Mouse (Mus musculus): Measurements from ENCODE around the gene Neb. TPM values are rescaled to one million over a fixed set of nuclear protein-coding genes. Genes with fewer than 3 reads are reported as not detected.
A peak's percentile ranks its signal among the peaks of the same experiment; 100 is the strongest.

Gene Neb
- polyA plus RNA-seq, 1 experiment from 2014 or later = 5.8 TPM

GRCm38 (mm10) chr2:52248316-52248826, 129.9 kb downstream of the Neb start:
- Histone ChIP-seq H3K27ac (ENCODE audit: low read length) (no peak overlapping the region), H3K4me3 (ENCODE audit: low read length) (no peak overlapping the region), H3K36me3 (ENCODE audit: control insufficient read depth, insufficient read depth, low read length) (no peaks in the 10 kb centered on the region), H3K9ac (ENCODE audit: low read length) (no peak overlapping the region), H3K4me2 (ENCODE audit: low read depth, low read length) (no peak overlapping the region), H3K4me1 (replicated peaks; ENCODE audit: control insufficient read depth, insufficient read depth, low read length) (no peaks in the 10 kb centered on the region), H3K9me3 (ENCODE audit: control insufficient read depth, low read length) (no peaks in the 10 kb centered on the region), H3K27me3 (ENCODE audit: control insufficient read depth, insufficient read depth, low read depth, low read length) (no peaks in the 10 kb centered on the region)
- WGBS = 55% methylated on average over 9 of the region's 9 CpGs
- no peak for ATAC-seq (ENCODE audit: low read depth)

DNA sequence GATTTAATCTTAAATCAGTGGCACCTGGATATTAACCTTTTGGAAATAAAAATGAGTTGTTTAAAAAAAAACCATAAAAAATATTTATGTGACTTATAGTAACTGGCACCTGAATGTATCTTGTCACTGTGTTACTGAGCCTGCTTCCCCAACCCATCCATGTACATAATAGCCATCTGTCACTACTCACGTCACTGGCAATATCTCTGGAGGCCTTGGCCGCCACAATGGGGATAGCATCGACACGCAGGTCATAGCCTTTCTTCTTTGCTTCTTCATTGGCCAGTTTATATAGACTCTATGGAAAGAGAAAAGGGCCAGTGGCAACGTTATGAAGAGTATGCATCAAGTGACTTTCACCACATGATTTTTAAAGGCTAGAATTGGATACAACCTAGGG, 133.2 kb downstream of the Neb start:
- ATAC-seq (ENCODE audit: low read depth) = no peak
- 72% methylated on average over 5 of the region's 5 CpGs for WGBS
- Histone ChIP-seq H3K27ac (ENCODE audit: low read length) (no peak overlapping the region), H3K36me3 (ENCODE audit: control insufficient read depth, insufficient read depth, low read length) (no peaks in the 10 kb centered on the region), H3K4me1 (replicated peaks; ENCODE audit: control insufficient read depth, insufficient read depth, low read length) (no peaks in the 10 kb centered on the region), H3K4me2 (ENCODE audit: low read depth, low read length) (no peak overlapping the region), H3K27me3 (ENCODE audit: control insufficient read depth, insufficient read depth, low read depth, low read length) (no peaks in the 10 kb centered on the region), H3K9ac (ENCODE audit: low read length) (no peak overlapping the region), H3K9me3 (ENCODE audit: control insufficient read depth, low read length) (no peaks in the 10 kb centered on the region), H3K4me3 (ENCODE audit: low read length) (no peak overlapping the region)

GRCm38 (mm10) chr2:52242691-52243090, 135.6 kb downstream of the Neb start:
- WGBS = 88% methylated on average over 1 of the region's 1 CpGs
- Histone ChIP-seq H3K9ac (ENCODE audit: low read length) (no peak overlapping the region), H3K27me3 (ENCODE audit: control insufficient read depth, insufficient read depth, low read depth, low read length) (no peaks in the 10 kb centered on the region), H3K36me3 (ENCODE audit: control insufficient read depth, insufficient read depth, low read length) (no peaks in the 10 kb centered on the region), H3K4me2 (ENCODE audit: low read depth, low read length) (no peak overlapping the region), H3K9me3 (ENCODE audit: control insufficient read depth, low read length) (no peaks in the 10 kb centered on the region), H3K4me1 (replicated peaks; ENCODE audit: control insufficient read depth, insufficient read depth, low read length) (no peaks in the 10 kb centered on the region), H3K4me3 (ENCODE audit: low read length) (no peak overlapping the region), H3K27ac (ENCODE audit: low read length) (no peak overlapping the region)
- no peak for ATAC-seq (ENCODE audit: low read depth)

GRCm38 (mm10) chr2:52237892-52238291, 140.4 kb downstream of the Neb start:
- Histone ChIP-seq H3K4me3 (ENCODE audit: low read length) (no peak overlapping the region), H3K27ac (ENCODE audit: low read length) (no peak overlapping the region), H3K4me1 (replicated peaks; ENCODE audit: control insufficient read depth, insufficient read depth, low read length) (no peaks in the 10 kb centered on the region), H3K9ac (ENCODE audit: low read length) (no peak overlapping the region), H3K9me3 (ENCODE audit: control insufficient read depth, low read length) (no peaks in the 10 kb centered on the region), H3K4me2 (ENCODE audit: low read depth, low read length) (no peak overlapping the region), H3K36me3 (ENCODE audit: control insufficient read depth, insufficient read depth, low read length) (no peaks in the 10 kb centered on the region), H3K27me3 (ENCODE audit: control insufficient read depth, insufficient read depth, low read depth, low read length) (no peaks in the 10 kb centered on the region)
- no peak for ATAC-seq (ENCODE audit: low read depth)
- WGBS = 39% methylated on average over 5 of the region's 5 CpGs

- no peak overlapping the region for H3K27ac ChIP-seq (ENCODE audit: low read length)
- no peaks in the 10 kb centered on the region for H3K4me1 ChIP-seq (replicated peaks; ENCODE audit: control insufficient read depth, insufficient read depth, low read length)
- H3K9me3 ChIP-seq (ENCODE audit: control insufficient read depth, low read length) = no peaks in the 10 kb centered on the region
- H3K4me3 ChIP-seq (ENCODE audit: low read length) = no peak overlapping the region
- H3K4me2 ChIP-seq (ENCODE audit: low read depth, low read length) = no peak overlapping the region
- no peaks in the 10 kb centered on the region for H3K36me3 ChIP-seq (ENCODE audit: control insufficient read depth, insufficient read depth, low read length)
- WGBS = 25% methylated on average over 3 of the region's 3 CpGs
- no peak for ATAC-seq (ENCODE audit: low read depth)
- H3K9ac ChIP-seq (ENCODE audit: low read length) = no peak overlapping the region
- no peaks in the 10 kb centered on the region for H3K27me3 ChIP-seq (ENCODE audit: control insufficient read depth, insufficient read depth, low read depth, low read length)
Observed at GRCm38 (mm10) chr2:52227584-52227983, 150.7 kb downstream of the Neb start.

DNA sequence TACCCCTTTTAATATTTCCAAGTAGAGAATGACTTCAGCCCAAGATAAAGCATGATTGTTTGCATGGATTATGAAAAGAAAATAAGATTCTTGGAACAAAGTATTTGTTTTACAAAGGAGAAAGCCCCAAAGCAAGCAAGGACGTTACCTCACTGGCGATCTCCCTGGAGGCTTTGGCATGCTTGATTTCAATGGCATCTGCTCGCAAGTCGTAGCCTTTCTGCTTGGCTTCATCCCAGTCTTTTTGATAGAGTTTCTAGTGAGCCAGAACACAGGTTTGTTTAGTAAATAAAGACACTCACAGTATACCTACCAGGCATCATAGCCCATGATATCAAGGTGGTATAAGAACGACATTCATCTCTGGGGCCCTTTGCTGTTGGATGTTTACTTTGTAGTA, 153.9 kb downstream of the Neb start:
- H3K4me1 ChIP-seq (replicated peaks; ENCODE audit: control insufficient read depth, insufficient read depth, low read length) = no peaks in the 10 kb centered on the region
- ATAC-seq (ENCODE audit: low read depth) = no peak
- no peak overlapping the region for H3K4me2 ChIP-seq (ENCODE audit: low read depth, low read length)
- no peak overlapping the region for H3K4me3 ChIP-seq (ENCODE audit: low read length)
- H3K9ac ChIP-seq (ENCODE audit: low read length) = no peak overlapping the region
- WGBS = 64% methylated on average over 5 of the region's 5 CpGs
- no peaks in the 10 kb centered on the region for H3K27me3 ChIP-seq (ENCODE audit: control insufficient read depth, insufficient read depth, low read depth, low read length)
- no peaks in the 10 kb centered on the region for H3K36me3 ChIP-seq (ENCODE audit: control insufficient read depth, insufficient read depth, low read length)
- no peaks in the 10 kb centered on the region for H3K9me3 ChIP-seq (ENCODE audit: control insufficient read depth, low read length)
- no peak overlapping the region for H3K27ac ChIP-seq (ENCODE audit: low read length)

DNA sequence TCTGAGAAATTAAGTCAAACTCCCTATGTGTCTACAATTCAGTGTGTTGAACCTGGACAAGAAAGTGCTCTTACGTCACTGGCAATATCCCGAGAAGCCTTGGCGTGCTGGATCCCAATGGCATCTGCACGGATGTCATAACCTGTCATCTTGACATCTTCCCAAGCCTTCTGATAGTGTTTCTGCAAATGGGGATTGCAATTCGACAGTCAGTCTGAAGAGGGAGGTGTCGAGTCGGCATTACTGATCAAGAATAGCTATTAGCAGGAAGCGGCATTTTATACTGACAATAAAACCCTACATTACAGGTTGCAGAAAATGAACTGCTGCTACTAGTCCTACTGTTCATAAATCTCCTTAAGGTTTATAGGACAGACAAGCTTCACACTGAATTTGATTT, 158.2 kb downstream of the Neb start:
- H3K27me3 ChIP-seq (ENCODE audit: control insufficient read depth, insufficient read depth, low read depth, low read length) = no peaks in the 10 kb centered on the region
- no peak overlapping the region for H3K27ac ChIP-seq (ENCODE audit: low read length)
- no peaks in the 10 kb centered on the region for H3K9me3 ChIP-seq (ENCODE audit: control insufficient read depth, low read length)
- 44% methylated on average over 8 of the region's 8 CpGs for WGBS
- no peak overlapping the region for H3K4me3 ChIP-seq (ENCODE audit: low read length)
- no peak overlapping the region for H3K4me2 ChIP-seq (ENCODE audit: low read depth, low read length)
- no peak overlapping the region for H3K9ac ChIP-seq (ENCODE audit: low read length)
- ATAC-seq (ENCODE audit: low read depth) = no peak
- no peaks in the 10 kb centered on the region for H3K36me3 ChIP-seq (ENCODE audit: control insufficient read depth, insufficient read depth, low read length)
- no peaks in the 10 kb centered on the region for H3K4me1 ChIP-seq (replicated peaks; ENCODE audit: control insufficient read depth, insufficient read depth, low read length)

DNA sequence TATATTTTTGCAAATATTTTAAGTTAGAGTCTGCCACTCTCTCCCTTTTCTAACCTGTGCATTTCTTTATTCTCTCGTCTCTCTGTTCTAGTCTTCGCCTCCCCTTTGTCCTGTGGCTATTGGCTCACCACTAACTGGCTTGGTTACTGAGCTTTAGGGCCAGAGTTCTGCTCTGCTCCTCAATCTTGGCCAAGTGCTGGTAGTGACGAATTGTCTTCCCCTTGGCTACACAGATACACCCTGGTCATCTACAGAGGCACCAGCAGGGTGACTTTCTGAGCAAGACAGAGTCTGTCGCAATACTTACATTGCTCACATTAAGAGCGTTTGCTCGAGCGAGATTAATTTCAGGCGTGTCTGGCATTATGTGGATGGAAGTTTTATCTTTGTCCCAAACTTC, 162.3 kb downstream of the Neb start:
- Histone ChIP-seq H3K9ac (ENCODE audit: low read length) (no peak overlapping the region), H3K27me3 (ENCODE audit: control insufficient read depth, insufficient read depth, low read depth, low read length) (no peaks in the 10 kb centered on the region), H3K9me3 (ENCODE audit: control insufficient read depth, low read length) (no peaks in the 10 kb centered on the region), H3K27ac (ENCODE audit: low read length) (no peak overlapping the region), H3K4me2 (ENCODE audit: low read depth, low read length) (no peak overlapping the region), H3K4me1 (replicated peaks; ENCODE audit: control insufficient read depth, insufficient read depth, low read length) (0 out of 2 replicates have a peak, but pooled peaks cover 2% of the 10 kb centered on the region), H3K36me3 (ENCODE audit: control insufficient read depth, insufficient read depth, low read length) (no peaks in the 10 kb centered on the region), H3K4me3 (ENCODE audit: low read length) (no peak overlapping the region)
- ATAC-seq (ENCODE audit: low read depth) = no peak
- 80% methylated on average over 8 of the region's 8 CpGs for WGBS

- peak overlapping the region; percentile 62 for H3K27ac ChIP-seq (ENCODE audit: low read length)
- no peaks in the 10 kb centered on the region for H3K36me3 ChIP-seq (ENCODE audit: control insufficient read depth, insufficient read depth, low read length)
- H3K4me3 ChIP-seq (ENCODE audit: low read length) = no peak overlapping the region
- H3K4me2 ChIP-seq (ENCODE audit: low read depth, low read length) = no peak overlapping the region
- H3K4me1 ChIP-seq (replicated peaks; ENCODE audit: control insufficient read depth, insufficient read depth, low read length) = 0 out of 2 replicates have a peak, but pooled peaks cover 2% of the 10 kb centered on the region
- H3K27me3 ChIP-seq (ENCODE audit: control insufficient read depth, insufficient read depth, low read depth, low read length) = no peaks in the 10 kb centered on the region
- WGBS = 83% methylated on average over 11 of the region's 11 CpGs
- H3K9me3 ChIP-seq (ENCODE audit: control insufficient read depth, low read length) = no peaks in the 10 kb centered on the region
- peak; percentile 53; the same call in 1 of the 2 replicates for ATAC-seq (ENCODE audit: low read depth)
- no peak overlapping the region for H3K9ac ChIP-seq (ENCODE audit: low read length)
Observed at GRCm38 (mm10) chr2:52212561-52212961, 165.7 kb downstream of the Neb start.

DNA sequence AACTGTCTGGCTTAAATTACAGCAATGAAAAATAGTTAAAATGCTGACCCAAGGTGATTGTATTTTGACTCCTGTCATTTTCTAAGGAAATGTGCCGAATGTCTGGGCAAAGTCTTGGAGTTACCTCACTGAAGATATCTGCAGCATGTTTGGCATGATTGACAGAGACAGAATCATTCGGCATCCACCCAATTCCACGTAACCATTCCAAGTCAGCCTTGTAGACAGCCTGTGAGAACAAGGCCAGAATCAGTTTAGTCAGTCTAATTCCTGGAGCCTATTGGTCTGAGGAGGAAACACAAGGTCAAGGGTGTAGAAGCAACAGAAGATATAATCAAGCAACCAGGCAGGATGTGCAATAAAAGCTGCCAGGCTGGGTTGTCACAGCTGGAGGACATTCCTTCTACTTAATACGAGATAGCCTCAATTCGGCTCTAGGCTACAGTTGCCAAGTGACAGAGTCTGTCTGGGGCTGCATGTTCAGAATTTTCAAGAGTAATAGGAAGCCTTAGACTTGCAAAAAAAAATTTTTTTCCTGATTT, 166.8 kb downstream of the Neb start:
- H3K27me3 ChIP-seq (ENCODE audit: control insufficient read depth, insufficient read depth, low read depth, low read length) = no peaks in the 10 kb centered on the region
- peak; percentile 92 for ATAC-seq (ENCODE audit: low read depth)
- 0 out of 2 replicates have a peak, but pooled peaks cover 2% of the 10 kb centered on the region for H3K4me1 ChIP-seq (replicated peaks; ENCODE audit: control insufficient read depth, insufficient read depth, low read length)
- no peak overlapping the region for H3K27ac ChIP-seq (ENCODE audit: low read length)
- 39% methylated on average over 5 of the region's 5 CpGs for WGBS
- no peak overlapping the region for H3K4me3 ChIP-seq (ENCODE audit: low read length)
- H3K9ac ChIP-seq (ENCODE audit: low read length) = no peak overlapping the region
- no peak overlapping the region for H3K4me2 ChIP-seq (ENCODE audit: low read depth, low read length)
- H3K9me3 ChIP-seq (ENCODE audit: control insufficient read depth, low read length) = no peaks in the 10 kb centered on the region
- no peaks in the 10 kb centered on the region for H3K36me3 ChIP-seq (ENCODE audit: control insufficient read depth, insufficient read depth, low read length)

Data from lung, embryonic 16.5 days (tissue).